Mouse (Mus musculus) G1E (cell line): ENCODE measurements around the gene Slirp. TPM values are rescaled to one million over a fixed set of nuclear protein-coding genes. Genes with fewer than 3 reads are reported as not detected.

Experiments used
- ATAC-seq: 2 replicates; pipeline ENCODE4 v1.8.0; 2016; ENCODE audit warnings: mild to moderate bottlenecking; ENCODE audit not compliant: insufficient number of reproducible peaks, poor library complexity, low FRiP score, severe bottlenecking; ENCODE audit errors: extremely low read depth
- DNase-seq: peaks from one replicate; pipeline ENCODE4 v3.0.0; 2012; ENCODE audit warnings: low spot score
- H3K27me3 ChIP-seq: 2 replicates; pipeline ENCODE4 v1.6.1; 2012; ENCODE audit warnings: mild to moderate bottlenecking, low read length, inconsistent platforms; ENCODE audit not compliant: insufficient read depth
- H3K36me3 ChIP-seq: replicated peaks from 2 replicates; pipeline ENCODE3; 2012; ENCODE audit warnings: mild to moderate bottlenecking, inconsistent platforms
- H3K4me1 ChIP-seq: 2 replicates; pipeline ENCODE4 v1.6.1; 2012; ENCODE audit warnings: low read depth, low read length, inconsistent platforms, mixed read lengths; ENCODE audit not compliant: insufficient read depth
- H3K4me3 ChIP-seq: 2 replicates; pipeline ENCODE4 v1.5.1; 2012; ENCODE audit warnings: low read depth, mild to moderate bottlenecking, inconsistent platforms, low read length, moderate library complexity, mixed read lengths
- H3K9me3 ChIP-seq: replicated peaks from 2 replicates; pipeline ENCODE4 v1.6.1; 2012; ENCODE audit warnings: inconsistent platforms
- CTCF ChIP-seq: IDR thresholded peaks from 2 replicates; pipeline ENCODE4 v1.5.1; 2012; ENCODE audit warnings: low read depth, low read length, inconsistent platforms, mixed read lengths
- GATA1 ChIP-seq: IDR thresholded peaks from 2 replicates; pipeline ENCODE4 v1.6.1; 2012; ENCODE audit warnings: borderline replicate concordance, low read length, inconsistent platforms, mixed read lengths
- GATA2 ChIP-seq: IDR thresholded peaks from 2 replicates; pipeline ENCODE4 v1.6.1; 2012; ENCODE audit warnings: low read depth, low read length, inconsistent platforms, borderline replicate concordance
- POLR2AphosphoS5 ChIP-seq: IDR thresholded peaks from 2 replicates; pipeline ENCODE4 v1.6.1; 2012; ENCODE audit warnings: low read depth, low read length, inconsistent platforms; ENCODE audit not compliant: insufficient replicate concordance
- TAL1 ChIP-seq: conservative IDR thresholded peaks from 2 replicates; pipeline ENCODE4 v1.6.1; 2012; ENCODE audit warnings: low read depth, low read length, inconsistent platforms, mixed read lengths
- polyA plus RNA-seq: library from polyadenylated mRNA; stranded (reverse); fragments of >175 nt; gene quantifications from 2 replicates; pipeline ENCODE4 v1.2.3, GENCODE M21; 2012
- total RNA-seq, 2 experiments: library from RNA; stranded (forward) in 1 of 2; stranded (reverse) in 1 of 2; fragments of 200-1000 nt in 1 of 2; fragments of >200 nt in 1 of 2; fragmentation: Nextera tagmentation in 1 of 2; gene quantifications; 2 replicates each; pipeline ENCODE4 v1.2.3; 2014 to 2017

The Slirp gene
- total and polyA plus RNA-seq, 3 experiments: 7.3 to 149 (median 62.5) TPM

- no peaks in the 10 kb centered on the region for H3K9me3 ChIP-seq
- H3K27me3 ChIP-seq: no peaks in the 10 kb centered on the region
- ATAC-seq (no peak), DNase-seq (no peak)
- H3K36me3 ChIP-seq: peaks cover 81% of the 10 kb centered on the region
- no peak overlapping the region for H3K4me3 ChIP-seq
- peaks cover 53% of the 10 kb centered on the region for H3K4me1 ChIP-seq
- TF ChIP-seq TAL1 (no peak), CTCF (no peak), GATA1 (no peak), GATA2 (no peak), POLR2AphosphoS5 (no peak)
Measured at GRCm38 (mm10) chr12:87424516-87424915, 19.2 kb upstream of the Slirp start.

GRCm38 (mm10) chr12:87426354-87427031 is 17.2 kb upstream of the Slirp start:
- ATAC-seq (peak; percentile 35), DNase-seq (no peak)
- no peak overlapping the region for H3K4me3 ChIP-seq
- H3K4me1 ChIP-seq: peaks cover 61% of the 10 kb centered on the region
- no peaks in the 10 kb centered on the region for H3K27me3 ChIP-seq
- TF ChIP-seq POLR2AphosphoS5: peak; percentile 87; the same call in 1 of the 2 replicates
- no peak for TF ChIP-seq GATA1
- no peak for TF ChIP-seq GATA2
- TF ChIP-seq CTCF: no peak
- H3K9me3 ChIP-seq: no peaks in the 10 kb centered on the region
- peaks cover 96% of the 10 kb centered on the region for H3K36me3 ChIP-seq

GRCm38 (mm10) chr12:87428295-87428694 is 15.4 kb upstream of the Slirp start:
- peaks cover 65% of the 10 kb centered on the region for H3K4me1 ChIP-seq
- H3K4me3 ChIP-seq: no peak overlapping the region; the same call in 1 of the 2 replicates
- DNase-seq: no peak
- TF ChIP-seq POLR2AphosphoS5: no peak
- no peak for TF ChIP-seq TAL1
- TF ChIP-seq CTCF: no peak
- no peak for TF ChIP-seq GATA2
- no peak for TF ChIP-seq GATA1
- no peak for ATAC-seq
- peaks cover 98% of the 10 kb centered on the region for H3K36me3 ChIP-seq
- H3K27me3 ChIP-seq: no peaks in the 10 kb centered on the region
- no peaks in the 10 kb centered on the region for H3K9me3 ChIP-seq

DNA sequence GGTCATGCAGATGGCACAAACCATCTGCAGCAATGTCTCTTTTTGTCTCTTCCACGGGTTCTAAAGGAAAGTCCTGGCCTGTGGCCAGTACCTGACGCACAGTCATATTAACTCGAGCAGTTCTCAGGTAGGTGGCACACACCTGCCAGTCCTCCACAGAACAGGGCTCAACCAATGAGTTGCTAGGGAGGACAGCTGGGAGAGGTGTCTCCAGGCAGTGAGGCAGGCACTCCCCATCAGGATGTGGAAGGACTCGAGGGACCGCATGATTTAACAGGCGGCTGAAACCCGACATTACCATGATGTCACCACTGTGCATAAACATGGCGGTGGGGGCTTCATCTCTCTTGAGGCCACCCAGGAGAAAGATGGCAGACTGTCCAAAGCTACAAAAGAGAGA is 14.8 kb upstream of the Slirp start:
- DNase-seq (no peak), ATAC-seq (no peak)
- Histone ChIP-seq H3K27me3 (no peaks in the 10 kb centered on the region), H3K4me1 (peaks cover 66% of the 10 kb centered on the region), H3K36me3 (peaks cover 98% of the 10 kb centered on the region), H3K9me3 (no peaks in the 10 kb centered on the region), H3K4me3 (no peak overlapping the region; the same call in 1 of the 2 replicates)
- TF ChIP-seq CTCF: no peak
- no peak for TF ChIP-seq POLR2AphosphoS5
- no peak for TF ChIP-seq GATA2
- no peak for TF ChIP-seq TAL1
- TF ChIP-seq GATA1: no peak

DNA sequence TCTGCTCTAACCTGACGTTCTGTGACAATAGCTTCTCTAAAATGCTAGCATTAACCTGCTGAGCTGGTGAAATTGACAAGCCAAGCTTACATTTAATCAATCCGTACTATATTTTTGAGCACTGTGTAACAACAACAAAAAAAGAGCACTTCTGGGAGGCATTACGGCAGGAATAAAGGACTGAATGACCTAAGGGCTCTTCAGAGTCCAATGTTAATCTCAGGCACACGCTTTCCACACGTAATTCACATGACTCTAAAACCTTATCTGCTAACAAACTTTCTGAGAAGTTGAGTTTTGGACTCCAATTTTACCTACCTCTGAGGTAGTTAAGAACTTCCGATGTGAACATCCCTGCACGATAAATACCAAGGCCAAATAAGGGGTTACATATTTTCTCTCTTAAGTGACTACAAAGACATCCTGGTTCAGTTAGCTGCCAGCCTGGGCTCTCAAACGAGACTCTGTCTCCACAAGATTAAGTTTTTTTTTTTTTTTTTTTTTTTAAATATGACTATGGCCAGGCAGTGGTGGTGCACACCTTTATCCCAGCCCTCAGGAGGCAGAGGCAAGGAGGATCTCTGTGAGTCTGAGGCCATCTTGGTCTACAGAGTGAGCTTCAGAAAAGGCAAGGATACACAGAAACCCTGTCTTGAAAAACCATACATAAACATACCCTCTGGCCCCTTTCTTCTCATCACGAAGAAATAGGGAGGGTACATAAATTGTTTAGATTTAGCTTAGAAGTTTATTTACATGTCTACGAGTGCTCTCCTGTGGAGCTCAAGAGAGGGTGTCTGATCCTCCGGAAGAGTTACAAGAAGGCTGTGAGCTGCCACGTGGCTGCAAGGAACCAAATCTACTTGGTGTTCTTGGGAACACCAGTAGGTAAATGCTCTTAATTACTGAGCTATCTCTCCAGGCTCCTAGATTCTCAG is 1.2 kb upstream of the Slirp start:
- no peak for TF ChIP-seq GATA2
- no peak for TF ChIP-seq CTCF
- TF ChIP-seq GATA1: no peak
- DNase-seq (no peak), ATAC-seq (no peak)
- Histone ChIP-seq H3K36me3 (peaks cover 72% of the 10 kb centered on the region), H3K4me3 (peak overlapping the region; percentile 88), H3K27me3 (no peaks in the 10 kb centered on the region), H3K9me3 (no peaks in the 10 kb centered on the region), H3K4me1 (peaks cover 62% of the 10 kb centered on the region)

DNA sequence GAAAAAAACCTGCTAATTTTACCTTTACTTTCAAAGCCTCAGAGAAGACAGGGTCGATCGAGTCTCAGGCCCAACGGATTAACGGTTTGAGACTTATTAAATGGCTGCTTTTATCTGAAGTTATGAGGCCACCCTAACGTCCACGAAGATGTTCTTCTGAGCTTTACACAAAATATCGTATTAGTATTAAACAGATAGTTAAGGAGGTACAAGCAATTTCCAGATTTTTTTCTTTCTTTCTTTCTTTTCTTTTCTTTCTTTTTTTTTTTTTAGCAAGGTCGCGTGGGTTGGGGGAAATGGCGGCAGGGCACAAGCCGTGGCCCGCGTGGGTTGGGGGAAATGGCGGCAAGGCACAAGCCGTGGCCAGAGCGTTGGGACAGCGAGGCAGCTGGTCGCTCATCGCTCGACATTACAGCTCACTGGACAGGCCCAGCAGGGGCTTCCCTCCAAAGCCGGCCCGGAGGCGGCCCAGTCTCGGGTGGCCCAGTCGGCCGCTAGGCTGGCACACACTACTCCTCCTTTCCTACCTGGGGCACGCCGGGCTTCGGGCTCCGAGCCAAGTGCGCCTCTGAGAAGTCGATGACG is 489 bp upstream of the Slirp start:
- TF ChIP-seq GATA1: no peak
- no peak for TF ChIP-seq TAL1
- no peak for TF ChIP-seq POLR2AphosphoS5
- TF ChIP-seq GATA2: no peak
- no peak for TF ChIP-seq CTCF
- H3K9me3 ChIP-seq: no peaks in the 10 kb centered on the region
- no peak for ATAC-seq
- no peaks in the 10 kb centered on the region for H3K27me3 ChIP-seq
- H3K4me3 ChIP-seq: peak overlapping the region; percentile 88
- H3K36me3 ChIP-seq: peaks cover 72% of the 10 kb centered on the region
- peak; percentile 33 for DNase-seq
- H3K4me1 ChIP-seq: peaks cover 60% of the 10 kb centered on the region
